Mouse (Mus musculus) adrenal gland, adult 18-20 months (tissue): ENCODE data around the gene Slc26a1. TPM values are rescaled to one million over a fixed set of nuclear protein-coding genes. Genes with fewer than 3 reads are reported as not detected.
A peak's percentile ranks its signal among the peaks of the same experiment; 100 is the strongest.

ENCODE experiments used
- DNase-seq, 2 experiments: peaks; one replicate each; pipeline ENCODE4 v3.0.0; 2021 to 2022; ENCODE audit warnings: low spot score in 2 of 2
- long read RNA-seq, 2 experiments: library from polyadenylated mRNA; stranded (forward); transcript quantifications; one replicate each; pipeline ENCODE4 v2.0.0; 2021
- total RNA-seq, 2 experiments: library from RNA; stranded (reverse); gene quantifications; 1 replicate in 1 of 2; 2 replicates in 1 of 2; pipeline ENCODE4 v1.2.3; 2021

The Slc26a1 gene
- under 1 TPM; 0.06 to 0.23 TPM for total RNA-seq
- long read RNA-seq, experiment 1 = 0 reads
- long read RNA-seq, experiment 2 = 0 reads

- no peak for DNase-seq
Observed at GRCm38 (mm10) chr5:108675251-108675816, at the start of gene Slc26a1. Gene Slc26a1 (minus strand): TSS chr5:108675569.

GRCm38 (mm10) chr5:108724006-108724405 is 48.6 kb upstream of the Slc26a1 start:
- DNase-seq = no peak

GRCm38 (mm10) chr5:108719761-108720160 is 44.4 kb upstream of the Slc26a1 start:
- DNase-seq = peak in 1 of 2 experiments; percentile 7

- DNase-seq = peak in 1 of 2 experiments; percentile 11
Observed at GRCm38 (mm10) chr5:108718051-108718450, 42.7 kb upstream of the Slc26a1 start.

GRCm38 (mm10) chr5:108715974-108716373 is 40.6 kb upstream of the Slc26a1 start:
- no peak for DNase-seq

- no peak for DNase-seq
Observed at GRCm38 (mm10) chr5:108714149-108714548, 38.8 kb upstream of the Slc26a1 start.

- no peak for DNase-seq
Observed at GRCm38 (mm10) chr5:108713691-108714090, 38.3 kb upstream of the Slc26a1 start.

- DNase-seq = no peak
Observed at GRCm38 (mm10) chr5:108713096-108713495, 37.7 kb upstream of the Slc26a1 start.

GRCm38 (mm10) chr5:108711968-108712367 is 36.6 kb upstream of the Slc26a1 start:
- no peak for DNase-seq

GRCm38 (mm10) chr5:108708981-108709731 is 33.8 kb upstream of the Slc26a1 start:
- DNase-seq = no peak

GRCm38 (mm10) chr5:108708419-108708818 is 33.0 kb upstream of the Slc26a1 start:
- DNase-seq = no peak

GRCm38 (mm10) chr5:108707758-108708157 is 32.4 kb upstream of the Slc26a1 start:
- no peak for DNase-seq

- DNase-seq = no peak
Observed at GRCm38 (mm10) chr5:108703754-108704626, 28.6 kb upstream of the Slc26a1 start.

- no peak for DNase-seq
Observed at GRCm38 (mm10) chr5:108701341-108702021, 26.1 kb upstream of the Slc26a1 start.

- no peak for DNase-seq
Observed at GRCm38 (mm10) chr5:108700346-108700745, 25.0 kb upstream of the Slc26a1 start.

GRCm38 (mm10) chr5:108697341-108697753 is 22.0 kb upstream of the Slc26a1 start:
- DNase-seq = no peak

GRCm38 (mm10) chr5:108696542-108696941 is 21.2 kb upstream of the Slc26a1 start:
- no peak for DNase-seq

- no peak for DNase-seq
Observed at GRCm38 (mm10) chr5:108695861-108696260, 20.5 kb upstream of the Slc26a1 start.

GRCm38 (mm10) chr5:108694352-108695261 is 19.2 kb upstream of the Slc26a1 start:
- peak; percentile 44 to 56 for DNase-seq

- peak; percentile 72 to 78 for DNase-seq
Observed at GRCm38 (mm10) chr5:108693872-108694288, 18.5 kb upstream of the Slc26a1 start.
